Mouse (Mus musculus) liver (tissue): ENCODE measurements around the gene Adcy2.

ENCODE experiments used
- DNase-seq: peaks from one replicate; pipeline ENCODE4 v3.0.0-alpha.2; 2020; ENCODE audit warnings: mixed read lengths

Gene Adcy2

GRCm38 (mm10) chr13:68998918-68999801 is at the start of gene Adcy2:
Gene Adcy2, minus strand, starts transcription at chr13:68999541.
- DNase-seq, result peak; percentile 44

- no peak for DNase-seq
Observed at GRCm38 (mm10) chr13:69036991-69037597, 37.8 kb upstream of the Adcy2 start.

DNA sequence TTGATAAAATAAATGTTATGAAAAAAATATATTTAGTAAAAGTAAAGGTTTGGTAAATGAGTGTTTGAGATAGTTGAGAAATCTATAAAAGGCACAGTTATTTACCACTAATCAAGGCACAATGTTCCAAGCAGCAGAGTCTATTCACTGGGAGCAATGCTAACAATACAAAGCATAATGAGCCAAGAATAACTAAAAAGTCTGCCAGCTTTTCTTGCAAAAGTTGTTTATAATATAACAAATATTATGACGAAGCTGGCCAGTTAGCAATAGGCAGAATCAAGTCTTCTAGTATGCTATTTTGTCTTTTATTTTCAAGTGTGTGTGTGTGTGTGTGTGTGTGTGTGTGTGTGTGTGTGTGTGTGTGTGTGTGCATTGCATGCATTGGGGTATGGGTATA is 35.3 kb upstream of the Adcy2 start:
- DNase-seq, result no peak

GRCm38 (mm10) chr13:69033532-69033931 is 34.2 kb upstream of the Adcy2 start:
- DNase-seq, result no peak

DNA sequence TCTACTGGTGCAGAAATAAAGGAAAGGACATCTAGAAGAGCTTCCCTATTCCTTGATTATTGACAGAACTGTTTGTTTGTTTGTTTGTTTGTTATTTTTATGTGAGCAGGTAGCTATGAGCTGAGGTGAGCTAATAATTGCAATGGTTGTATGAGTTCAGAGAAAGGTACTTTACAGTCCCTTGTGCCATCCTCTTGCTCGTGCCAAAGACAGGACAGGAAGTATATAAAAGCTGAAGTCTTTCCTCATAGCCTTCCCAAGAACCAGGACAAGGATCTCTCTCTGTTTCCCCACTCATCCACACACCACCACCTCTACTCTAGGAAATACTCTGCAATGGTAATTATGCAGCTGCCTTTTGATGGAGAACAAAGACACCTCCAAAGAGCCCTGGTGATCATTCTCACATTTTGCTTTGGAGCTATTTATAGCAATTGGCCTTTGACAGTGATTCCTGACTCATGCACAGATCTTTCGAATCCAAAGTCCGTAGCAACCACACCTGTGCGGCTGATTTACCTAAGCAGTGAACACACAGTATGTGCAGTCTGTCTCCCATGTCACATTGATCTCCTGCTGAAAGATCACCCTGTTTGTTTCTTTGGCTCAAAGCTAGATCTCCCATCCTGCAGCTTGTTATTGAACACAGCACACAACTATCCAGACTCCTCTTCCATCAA is 29.9 kb upstream of the Adcy2 start:
- no peak for DNase-seq

DNA sequence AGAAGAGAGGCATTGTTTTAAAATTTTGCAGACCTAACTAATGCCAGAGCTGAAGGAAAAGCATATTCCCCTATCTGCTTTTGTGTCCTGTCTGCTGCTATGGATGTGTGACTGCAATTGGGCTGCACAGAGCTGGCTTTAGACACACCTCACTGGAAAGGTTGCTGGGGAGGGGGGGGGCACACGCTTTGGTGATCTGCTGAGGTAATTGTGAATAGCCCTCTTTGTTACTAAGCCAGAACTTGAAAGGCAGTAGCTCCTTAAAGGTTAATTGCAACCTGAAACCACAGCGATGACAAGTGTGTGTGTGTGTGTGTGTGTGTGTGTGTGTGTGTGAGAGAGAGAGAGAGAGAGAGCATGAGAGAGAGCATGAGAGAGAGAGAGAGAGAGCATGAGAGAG is 25.6 kb upstream of the Adcy2 start:
- DNase-seq, result no peak

DNA sequence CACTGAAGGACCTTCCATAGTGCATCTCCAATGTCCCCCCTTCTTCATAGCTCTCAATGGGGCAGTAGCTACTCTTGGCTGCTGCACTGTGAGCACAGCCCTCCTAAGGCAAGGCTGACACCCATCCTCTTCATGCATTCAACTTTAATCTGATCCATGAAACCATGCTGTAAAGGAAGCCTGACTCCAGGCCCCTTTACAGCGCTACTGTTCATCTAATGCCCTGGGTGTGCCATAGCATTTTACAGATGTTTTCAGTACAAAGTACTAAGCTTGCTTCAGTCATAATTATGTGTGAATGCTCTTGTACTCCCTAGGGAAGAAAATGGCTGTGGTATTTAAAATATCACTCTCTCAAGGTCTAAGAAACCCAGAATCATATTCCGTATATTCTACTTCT is 23.9 kb upstream of the Adcy2 start:
- DNase-seq, result no peak

DNA sequence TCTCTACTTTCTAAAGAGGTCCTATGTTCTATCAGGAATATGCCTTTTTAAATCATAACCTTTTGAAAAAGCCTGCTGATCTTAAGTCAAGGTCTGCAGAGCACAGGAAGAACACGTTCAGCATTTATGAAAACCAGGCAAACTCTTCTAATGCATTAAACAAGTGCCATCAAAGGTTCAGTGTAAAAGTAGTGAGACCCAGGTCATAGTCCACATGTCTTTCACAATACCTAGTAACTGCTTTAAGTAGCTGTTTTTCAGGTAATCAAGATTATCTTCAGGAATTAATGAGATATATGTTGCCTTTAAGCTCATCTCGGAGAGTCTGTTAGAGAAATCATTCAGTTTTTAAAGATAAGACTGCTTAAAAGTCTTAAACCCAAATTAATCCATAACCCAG is 21.2 kb upstream of the Adcy2 start:
- no peak for DNase-seq

GRCm38 (mm10) chr13:69006915-69007314 is 7.6 kb upstream of the Adcy2 start:
- no peak for DNase-seq

- no peak for DNase-seq
Observed at GRCm38 (mm10) chr13:69006091-69006490, 6.8 kb upstream of the Adcy2 start.

DNA sequence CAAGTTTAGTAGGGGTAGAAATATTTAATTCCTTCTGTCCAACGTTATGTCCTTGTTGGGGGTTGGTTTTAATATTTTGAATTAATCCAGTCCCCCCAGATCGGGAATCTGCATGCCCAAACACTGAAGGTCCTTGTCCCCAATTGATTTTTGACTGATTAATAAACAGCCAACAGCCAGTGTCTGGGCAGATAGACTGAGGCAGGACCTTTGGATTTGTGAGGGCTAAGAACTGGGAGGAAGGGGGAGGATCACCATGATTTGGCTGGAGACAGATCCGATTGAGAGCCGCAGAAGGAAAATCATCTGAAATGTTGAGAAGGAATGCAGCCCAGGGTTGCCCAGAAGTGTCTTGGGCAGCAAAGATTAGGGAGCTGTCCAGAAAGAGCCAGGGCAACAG is 5.1 kb upstream of the Adcy2 start:
- no peak for DNase-seq

DNA sequence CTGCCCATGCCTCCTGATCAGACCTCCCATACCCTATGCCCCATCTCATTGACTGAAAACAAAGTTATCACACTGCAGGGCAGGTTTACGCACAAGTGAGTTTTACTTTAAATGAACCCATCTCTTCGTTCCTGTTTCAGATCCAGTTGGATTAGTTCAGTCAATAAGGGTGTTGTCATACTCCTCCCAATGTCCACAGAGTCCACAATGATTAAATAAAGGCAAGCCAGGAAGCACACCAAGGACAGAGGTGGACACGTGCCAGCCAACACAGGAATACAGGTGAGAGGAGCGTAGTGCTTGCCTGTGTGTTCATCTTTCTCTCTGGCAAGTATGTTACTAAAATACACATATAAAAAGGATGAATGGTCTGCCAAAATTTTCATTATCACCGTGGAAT is 3.3 kb upstream of the Adcy2 start:
- DNase-seq, result no peak

DNA sequence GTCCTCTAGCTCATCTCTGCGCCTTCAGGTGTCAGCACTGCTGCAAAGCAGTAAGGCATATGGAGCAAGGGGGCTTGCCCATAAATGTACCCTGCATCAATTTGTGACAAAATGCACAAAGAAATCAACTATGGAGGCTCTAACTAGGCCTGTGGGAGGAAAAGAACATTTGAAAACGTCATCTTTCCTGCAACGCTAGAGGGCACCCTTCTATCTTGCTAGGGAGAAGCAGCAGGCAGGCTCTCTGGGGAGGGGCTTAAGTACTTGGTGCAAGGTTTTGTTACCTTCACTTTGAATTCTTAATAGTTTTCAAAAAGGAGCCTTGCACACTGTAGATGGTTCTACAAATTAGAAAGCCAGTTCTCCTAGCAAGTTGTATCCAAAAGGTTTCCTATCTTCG is 2.8 kb upstream of the Adcy2 start:
- peak; percentile 14 for DNase-seq

- no peak for DNase-seq
Observed at GRCm38 (mm10) chr13:68999826-69000225, 485 bp upstream of the Adcy2 start.

GRCm38 (mm10) chr13:68998558-68998917 is 803 bp downstream of the Adcy2 start:
- no peak for DNase-seq

DNA sequence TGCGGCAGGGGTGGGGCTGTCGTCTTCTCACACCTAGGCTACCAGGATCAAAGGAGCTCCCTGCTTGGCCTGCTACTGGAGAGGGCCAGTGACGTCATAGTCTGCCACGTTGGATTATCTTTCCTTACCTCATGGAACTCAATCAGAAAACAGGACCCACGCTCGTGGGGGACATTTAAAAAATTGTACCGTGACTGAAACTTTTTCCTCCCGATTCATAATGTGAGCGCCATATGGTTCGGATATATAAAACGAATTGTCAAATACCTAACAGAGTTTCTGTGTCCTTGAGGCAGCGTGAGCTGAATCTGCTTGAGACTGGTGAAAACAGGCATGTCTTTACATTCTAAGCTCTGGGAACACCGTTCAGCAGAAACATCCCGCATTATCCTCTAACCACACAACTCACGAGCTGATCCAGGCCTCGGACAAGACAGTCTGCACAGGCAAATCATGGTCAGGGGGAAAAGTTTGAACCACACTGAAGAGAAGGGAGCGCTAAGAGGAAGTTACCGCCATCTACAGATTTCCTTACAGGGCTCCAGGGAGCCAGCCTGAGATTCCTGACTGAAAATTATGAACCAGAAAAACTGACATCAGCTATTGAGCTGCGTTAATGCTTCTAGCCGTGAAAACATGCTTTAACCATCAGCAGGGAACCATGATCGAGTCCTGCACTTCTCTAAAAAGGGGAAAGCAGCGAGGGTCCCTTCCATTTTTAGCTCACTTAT is 1.4 kb downstream of the Adcy2 start:
- no peak for DNase-seq

DNA sequence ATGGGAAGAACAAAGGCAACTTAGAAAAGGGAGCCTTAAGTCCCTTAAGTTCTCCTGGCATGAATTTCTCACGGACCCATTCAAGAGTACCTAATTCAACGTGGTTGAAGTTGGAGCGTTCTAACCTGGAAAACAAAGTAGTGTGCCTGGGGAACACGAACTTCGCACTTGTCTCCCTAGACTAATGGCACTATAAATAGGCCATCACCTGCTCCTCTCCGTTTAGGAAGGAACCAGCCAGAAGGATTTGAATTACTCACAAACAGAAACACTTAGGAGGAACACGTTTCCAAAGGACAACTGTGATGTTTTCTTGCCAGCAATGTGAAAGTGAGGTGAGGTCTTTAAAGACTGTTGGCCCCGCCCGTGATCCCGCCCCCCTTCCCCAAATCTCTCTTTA is 2.0 kb downstream of the Adcy2 start:
- DNase-seq, result no peak

- DNase-seq, result no peak
Observed at GRCm38 (mm10) chr13:68996661-68997060, 2.7 kb downstream of the Adcy2 start.

DNA sequence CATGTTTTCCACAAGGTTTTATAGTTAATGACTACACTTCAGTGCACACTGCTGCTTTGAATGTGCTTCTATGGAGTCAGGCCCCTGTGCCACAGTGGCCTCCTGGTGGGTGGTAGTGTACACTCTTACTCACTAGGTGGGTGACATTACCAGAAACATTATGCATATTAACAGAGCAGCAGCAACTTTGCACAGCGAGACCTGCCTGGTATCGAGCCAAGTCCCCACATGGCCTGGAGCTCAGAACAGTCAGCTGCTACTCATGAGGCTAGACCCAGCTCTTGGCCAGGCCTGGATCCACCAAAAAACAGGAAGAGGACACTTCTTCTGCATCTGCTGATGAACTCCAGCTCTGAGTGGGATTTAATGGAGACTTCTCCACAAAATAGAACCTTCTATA is 13.6 kb downstream of the Adcy2 start:
- no peak for DNase-seq

DNA sequence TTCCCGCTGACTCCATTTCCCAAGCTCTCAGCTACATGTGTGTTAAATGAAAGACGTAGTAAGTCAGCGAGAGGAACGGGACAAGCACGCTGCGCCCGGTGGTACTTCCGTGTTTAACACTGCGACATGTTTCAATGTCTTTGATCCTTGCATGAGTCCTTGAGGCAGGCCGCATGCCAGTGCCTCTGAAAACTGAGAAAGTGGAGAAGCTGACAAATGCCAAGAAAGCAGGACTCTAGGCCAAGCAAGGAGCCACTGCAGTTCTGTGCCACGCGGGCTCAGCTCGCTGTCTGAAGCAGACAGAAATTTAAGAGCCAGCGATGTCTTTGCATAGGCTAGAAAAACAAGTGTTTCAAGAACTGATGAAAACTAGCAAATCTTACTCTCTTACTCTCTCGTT is 15.3 kb downstream of the Adcy2 start:
- DNase-seq, result no peak

GRCm38 (mm10) chr13:68981048-68981447 is 18.3 kb downstream of the Adcy2 start:
- DNase-seq, result no peak

DNA sequence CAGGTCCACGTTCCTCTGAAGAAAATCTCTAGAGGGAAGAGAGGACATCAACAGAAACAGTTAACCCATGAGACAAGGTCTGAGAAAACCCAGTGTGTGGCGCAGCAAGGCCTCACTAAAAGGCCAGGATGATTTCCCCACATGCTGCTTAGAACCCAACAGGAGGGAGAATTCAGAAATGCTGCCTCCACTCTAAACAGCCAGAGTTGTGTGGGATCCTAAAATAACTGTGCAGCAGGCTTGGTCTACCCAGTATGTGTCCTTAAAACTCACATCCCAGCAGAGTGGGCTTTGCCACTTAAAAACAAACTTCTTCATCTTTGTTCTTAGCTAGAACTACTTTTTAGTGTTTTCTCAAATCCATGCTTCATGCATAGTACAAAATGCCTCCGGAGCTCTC is 26.2 kb downstream of the Adcy2 start:
- no peak for DNase-seq

- DNase-seq, result no peak
Observed at GRCm38 (mm10) chr13:68961580-68961979, 37.8 kb downstream of the Adcy2 start.
